Mouse (Mus musculus) heart, adult 9 months (tissue): ENCODE measurements around the gene 2410015M20Rik.
A peak's percentile ranks its signal among the peaks of the same experiment; 100 is the strongest.
"Not testable (repeated sequence)": the region's sequence is repeated elsewhere in the genome, so short reads cannot be mapped to it uniquely, and the experiment has no call there.

ENCODE experiments used
- DNase-seq, 2 experiments: peaks; one replicate each; pipeline ENCODE4 v3.0.0; 2022; ENCODE audit warnings: low spot score in 2 of 2

2410015M20Rik gene

GRCm38 (mm10) chr17:56609452-56610171, at the start of gene 2410015M20Rik:
Gene 2410015M20Rik, minus strand, starts transcription at chr17:56609771.
- DNase-seq: peak; percentile 95 to 97

- DNase-seq: no peak
These were observed 46.6 kb upstream of the 2410015M20Rik start for GRCm38 (mm10) chr17:56656171-56656570.

GRCm38 (mm10) chr17:56655311-56655710, 45.7 kb upstream of the 2410015M20Rik start:
- no peak for DNase-seq

- DNase-seq: no peak
These were observed 45.2 kb upstream of the 2410015M20Rik start for GRCm38 (mm10) chr17:56654771-56655170.

GRCm38 (mm10) chr17:56651801-56652200, 42.2 kb upstream of the 2410015M20Rik start:
- DNase-seq: no peak

GRCm38 (mm10) chr17:56647546-56647945, 38.0 kb upstream of the 2410015M20Rik start:
- DNase-seq: no peak

GRCm38 (mm10) chr17:56643237-56643636, 33.7 kb upstream of the 2410015M20Rik start:
- no peak for DNase-seq

- no peak for DNase-seq
These were observed 24.5 kb upstream of the 2410015M20Rik start for GRCm38 (mm10) chr17:56634023-56634422.

GRCm38 (mm10) chr17:56631807-56632206, 22.2 kb upstream of the 2410015M20Rik start:
- DNase-seq: no peak

- not testable (repeated sequence) for DNase-seq
These were observed 20.5 kb upstream of the 2410015M20Rik start for GRCm38 (mm10) chr17:56629800-56630781.

- no peak for DNase-seq
These were observed 18.1 kb upstream of the 2410015M20Rik start, which contains the start of gene Catsperd for GRCm38 (mm10) chr17:56627530-56628277. Gene Catsperd, plus strand, starts transcription at chr17:56628143.

GRCm38 (mm10) chr17:56626754-56627470, 17.3 kb upstream of the 2410015M20Rik start, which contains the start of gene Lonp1:
Gene Lonp1, minus strand, starts transcription at chr17:56626887.
- DNase-seq: peak; percentile 91 to 93

GRCm38 (mm10) chr17:56626260-56626659, 16.7 kb upstream of the 2410015M20Rik start:
- no peak for DNase-seq

GRCm38 (mm10) chr17:56625495-56625894, 15.9 kb upstream of the 2410015M20Rik start:
- DNase-seq: no peak

- no peak for DNase-seq
These were observed 8.1 kb upstream of the 2410015M20Rik start for GRCm38 (mm10) chr17:56617628-56618027.

- no peak for DNase-seq
These were observed 7.2 kb upstream of the 2410015M20Rik start for GRCm38 (mm10) chr17:56616725-56617124.

- DNase-seq: no peak
These were observed 6.2 kb upstream of the 2410015M20Rik start for GRCm38 (mm10) chr17:56615792-56616191.

GRCm38 (mm10) chr17:56615136-56615784, 5.7 kb upstream of the 2410015M20Rik start:
- no peak for DNase-seq

GRCm38 (mm10) chr17:56614391-56615135, 5.0 kb upstream of the 2410015M20Rik start:
- DNase-seq: no peak

- not testable (repeated sequence) for DNase-seq
These were observed 4.3 kb upstream of the 2410015M20Rik start for GRCm38 (mm10) chr17:56613893-56614292.
